Mouse (Mus musculus) A20 (cell line): ENCODE measurements around the gene Brsk2.

Experiments used
- DNase-seq: peaks from one replicate; pipeline ENCODE4 v3.0.0-alpha.2; 2011; ENCODE audit warnings: low read depth, low spot score

Gene Brsk2

GRCm38 (mm10) chr7:142025926-142026325, 76.4 kb downstream of the Brsk2 start:
- no peak for DNase-seq

GRCm38 (mm10) chr7:142030073-142030472, 80.5 kb downstream of the Brsk2 start:
- DNase-seq: no peak

- DNase-seq: no peak
Measured at GRCm38 (mm10) chr7:142034198-142034597, 84.6 kb downstream of the Brsk2 start.

- DNase-seq: no peak
Measured at GRCm38 (mm10) chr7:142035048-142035811, 85.7 kb downstream of the Brsk2 start.

- peak; percentile 59 for DNase-seq
Measured at GRCm38 (mm10) chr7:142037553-142038170, 88.1 kb downstream of the Brsk2 start.

GRCm38 (mm10) chr7:142040756-142041155, 91.2 kb downstream of the Brsk2 start:
- DNase-seq: no peak

GRCm38 (mm10) chr7:142045344-142045743, 95.8 kb downstream of the Brsk2 start:
- DNase-seq: no peak

- DNase-seq: no peak
Measured at GRCm38 (mm10) chr7:142045932-142046331, 96.4 kb downstream of the Brsk2 start.

GRCm38 (mm10) chr7:142050536-142050935, 101.0 kb downstream of the Brsk2 start:
- no peak for DNase-seq
